Mouse (Mus musculus): ENCODE measurements around the gene Usp48. TPM values are rescaled to one million over a fixed set of nuclear protein-coding genes. Genes with fewer than 3 reads are reported as not detected.

Gene Usp48
- total RNA-seq, 1 experiment from 2014 or later: 171 TPM

DNA sequence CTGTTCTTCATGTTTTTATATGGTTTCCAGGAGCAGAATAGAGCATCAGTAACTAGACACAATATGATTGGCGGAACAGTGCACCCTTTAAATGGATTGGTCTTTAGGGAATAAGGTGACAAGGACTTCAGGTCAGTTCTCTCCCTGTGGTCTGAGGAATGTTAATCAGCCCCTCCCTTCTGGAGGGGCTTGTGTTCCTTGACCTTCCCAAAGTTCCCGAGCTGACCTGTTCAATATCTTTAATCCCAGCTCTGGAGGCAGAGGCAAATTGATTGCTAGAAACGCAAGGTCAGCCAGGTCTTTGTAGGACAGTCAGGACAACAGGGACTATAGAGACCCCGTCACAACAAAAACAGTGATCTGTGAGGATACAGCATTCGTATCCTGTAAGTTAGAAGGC is 5.0 kb downstream of the Usp48 start:
- ATAC-seq (replicated peaks in 1 of 2; ENCODE audit: insufficient read depth in 1 of 2, low FRiP score in 2 of 2, low TSS enrichment in 1 of 2, low read depth in 1 of 2, poor library complexity in 2 of 2, severe bottlenecking in 2 of 2): no peak

DNA sequence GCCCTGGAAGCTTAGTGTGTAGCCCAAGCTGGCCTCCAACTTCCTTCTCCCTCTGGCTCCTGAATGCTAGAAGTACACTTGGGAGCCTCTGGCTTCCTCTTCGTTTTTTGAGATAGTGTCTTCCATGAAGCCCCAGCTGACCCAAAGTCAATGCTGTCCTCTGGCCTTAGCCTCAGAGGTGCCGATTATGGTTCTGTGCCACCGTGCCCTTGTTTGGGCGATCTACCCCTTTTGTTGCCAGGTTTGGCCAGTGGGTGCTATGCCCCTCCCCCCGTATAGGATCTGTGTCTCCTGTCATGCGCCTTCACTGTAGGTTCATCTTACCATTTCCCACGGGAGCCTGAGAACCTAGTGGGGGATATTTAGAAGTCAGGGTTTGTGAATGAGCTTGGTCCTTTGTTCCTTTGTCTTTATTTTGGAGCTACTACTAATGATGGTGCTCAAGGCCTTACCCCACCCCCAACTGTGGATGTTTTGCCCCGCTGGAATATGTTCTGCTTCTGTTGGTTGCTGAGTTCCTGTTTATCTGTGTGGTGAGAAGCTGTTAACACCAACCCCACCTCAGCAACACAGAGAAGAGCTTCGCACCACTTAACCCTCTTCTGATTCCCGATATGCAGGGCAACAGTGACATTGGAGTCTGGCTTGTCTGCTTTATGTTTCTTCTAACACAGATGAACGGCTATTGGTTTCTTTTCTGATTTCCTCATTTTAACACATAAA is 10.1 kb downstream of the Usp48 start:
- ATAC-seq (replicated peaks in 1 of 2; ENCODE audit: insufficient read depth in 1 of 2, low FRiP score in 2 of 2, low TSS enrichment in 1 of 2, low read depth in 1 of 2, poor library complexity in 2 of 2, severe bottlenecking in 2 of 2): 0 out of 4 replicates have a peak, but pooled peaks of 1 of the 2 experiments have one; percentile 14

DNA sequence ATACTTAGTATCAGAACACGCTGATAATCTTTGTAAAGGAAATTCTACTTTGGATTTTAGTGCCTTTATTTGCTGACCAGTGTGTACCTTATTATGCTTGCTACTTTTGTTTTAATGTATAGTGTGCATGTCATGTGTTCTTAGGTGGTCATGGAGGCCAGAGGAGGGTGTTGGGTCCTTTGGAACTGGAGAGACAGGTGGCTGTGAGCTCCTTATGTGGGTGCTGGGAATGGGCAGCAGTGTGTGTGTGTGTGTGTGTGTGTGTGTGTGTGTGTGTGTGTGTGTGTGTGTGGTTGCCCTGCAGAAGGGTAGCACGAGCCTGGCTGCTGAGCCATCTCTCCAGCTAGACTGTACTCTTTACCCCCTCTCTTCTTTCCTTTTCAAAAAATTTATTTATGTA is 13.5 kb downstream of the Usp48 start:
- ATAC-seq (replicated peaks in 1 of 2; ENCODE audit: insufficient read depth in 1 of 2, low FRiP score in 2 of 2, low TSS enrichment in 1 of 2, low read depth in 1 of 2, poor library complexity in 2 of 2, severe bottlenecking in 2 of 2): no peak

DNA sequence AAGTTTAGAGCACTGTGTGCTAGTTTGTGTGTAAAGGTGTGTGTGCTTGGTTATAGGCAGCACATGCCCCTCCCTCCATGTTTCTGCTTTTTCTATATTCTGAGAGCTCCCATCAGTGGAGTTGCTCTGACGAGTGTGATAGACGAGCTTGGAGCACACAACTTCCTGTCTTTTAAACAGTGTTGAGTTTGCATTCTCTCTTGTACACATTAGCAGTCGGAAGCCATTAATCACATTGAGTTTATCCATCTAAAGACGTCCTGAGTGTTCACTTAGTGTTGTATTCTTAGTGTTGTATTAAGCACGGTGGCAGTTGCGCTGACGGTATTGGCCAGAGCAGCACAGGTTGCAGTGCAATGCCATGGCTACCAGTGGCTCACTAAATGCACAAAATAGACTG is 15.7 kb downstream of the Usp48 start:
- ATAC-seq (replicated peaks in 1 of 2; ENCODE audit: insufficient read depth in 1 of 2, low FRiP score in 2 of 2, low TSS enrichment in 1 of 2, low read depth in 1 of 2, poor library complexity in 2 of 2, severe bottlenecking in 2 of 2): peak; percentile 10 to 16; a peak in 2 of 4 replicates

DNA sequence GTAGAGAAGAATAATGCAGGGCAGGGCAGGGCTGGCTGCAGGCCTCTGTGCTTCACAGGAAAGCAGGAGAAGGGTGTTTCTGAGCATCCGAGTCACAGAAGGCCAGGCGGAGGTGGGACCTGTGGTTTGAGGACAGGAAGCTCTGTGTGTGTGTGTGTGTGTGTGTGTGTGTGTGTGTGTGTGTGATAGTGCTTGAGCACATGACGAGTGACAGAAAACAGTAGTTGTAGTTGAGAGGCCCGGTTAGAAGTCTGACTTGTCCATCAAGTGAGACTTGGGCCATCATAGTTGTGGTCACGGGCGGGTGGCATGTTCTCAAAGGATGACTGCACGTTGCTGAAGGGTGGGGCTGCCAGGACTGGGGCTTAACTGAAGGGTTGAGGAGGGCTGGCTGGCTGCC is 16.1 kb downstream of the Usp48 start:
- ATAC-seq (replicated peaks in 1 of 2; ENCODE audit: insufficient read depth in 1 of 2, low FRiP score in 2 of 2, low TSS enrichment in 1 of 2, low read depth in 1 of 2, poor library complexity in 2 of 2, severe bottlenecking in 2 of 2): peak; percentile 82 to 87

DNA sequence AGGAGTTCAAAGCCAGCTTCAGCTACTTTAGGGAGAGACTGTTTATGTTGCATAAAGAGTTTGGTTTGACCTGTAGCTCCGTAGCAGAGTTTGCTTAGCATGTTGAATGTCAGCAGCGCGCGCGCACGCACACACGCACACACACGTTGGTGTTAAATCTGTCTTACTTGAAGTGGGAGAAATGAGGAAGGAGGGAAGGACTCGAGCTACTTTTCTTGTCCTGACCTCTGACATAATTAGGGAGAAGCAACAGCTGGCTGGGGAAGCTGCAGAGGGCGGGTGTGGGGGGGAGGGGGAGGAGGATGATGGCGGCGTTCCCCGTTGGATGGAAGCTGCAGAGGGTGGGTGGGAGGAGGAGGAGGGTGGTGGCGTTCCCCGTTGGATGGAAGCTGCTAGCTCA is 16.7 kb downstream of the Usp48 start:
- peak; percentile 10 to 33; a peak in 3 of 4 replicates for ATAC-seq (replicated peaks in 1 of 2; ENCODE audit: insufficient read depth in 1 of 2, low FRiP score in 2 of 2, low TSS enrichment in 1 of 2, low read depth in 1 of 2, poor library complexity in 2 of 2, severe bottlenecking in 2 of 2)

DNA sequence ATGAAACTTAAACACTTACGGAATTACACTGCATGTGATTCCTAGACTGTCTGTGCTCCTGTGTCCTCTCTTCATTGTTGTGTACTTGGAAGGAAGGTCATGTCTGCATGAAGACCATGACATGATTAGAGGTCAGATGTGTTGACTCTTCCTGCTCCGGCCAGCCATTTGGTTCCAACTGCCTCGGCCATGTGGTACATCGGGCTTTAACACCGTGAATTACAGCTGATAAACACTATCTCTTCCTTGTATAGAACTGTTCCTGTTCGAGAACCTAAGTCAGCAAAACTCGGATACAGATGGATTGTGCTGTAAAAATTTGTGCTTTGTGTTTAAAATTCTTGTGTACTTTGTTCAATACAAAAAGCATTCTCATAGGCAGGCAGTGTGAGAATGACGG is 29.3 kb downstream of the Usp48 start:
- no peak for ATAC-seq (replicated peaks in 1 of 2; ENCODE audit: insufficient read depth in 1 of 2, low FRiP score in 2 of 2, low TSS enrichment in 1 of 2, low read depth in 1 of 2, poor library complexity in 2 of 2, severe bottlenecking in 2 of 2)

DNA sequence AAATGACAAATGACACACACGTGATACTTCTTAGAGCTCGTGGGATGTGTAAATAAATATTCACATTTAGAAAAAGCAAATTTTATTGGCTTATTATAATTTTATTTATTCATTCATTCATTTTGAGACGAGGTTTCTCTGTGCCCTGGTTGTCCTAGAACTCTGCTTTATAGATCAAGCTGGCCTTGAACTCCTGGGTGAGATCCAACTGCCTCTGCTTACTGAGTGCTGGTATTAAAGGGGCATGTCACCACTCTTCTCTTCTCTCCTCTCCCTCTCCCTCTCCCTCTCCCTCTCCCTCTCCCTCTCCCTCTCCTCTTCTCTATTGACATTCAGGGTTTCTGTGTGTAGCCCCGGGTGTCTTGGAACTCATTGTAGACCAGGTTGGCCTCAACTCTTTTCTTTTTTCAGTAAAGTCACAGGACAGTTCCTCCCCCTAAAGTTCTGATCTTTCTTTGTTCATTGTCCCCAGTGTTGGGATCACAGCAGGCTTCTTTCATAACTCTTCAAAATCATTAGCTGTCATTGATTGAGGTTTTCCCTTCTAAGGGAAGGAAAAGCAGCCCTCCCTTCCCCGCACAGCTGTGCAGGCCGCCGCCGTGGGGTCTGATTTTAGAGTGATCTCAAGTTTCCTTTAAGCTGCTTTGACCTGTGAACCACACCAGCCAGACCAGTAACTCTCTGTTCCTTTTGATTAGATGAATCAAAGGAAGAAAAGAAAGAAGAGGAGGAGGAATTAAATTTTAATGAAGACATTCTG is 34.1 kb downstream of the Usp48 start:
- ATAC-seq (replicated peaks in 1 of 2; ENCODE audit: insufficient read depth in 1 of 2, low FRiP score in 2 of 2, low TSS enrichment in 1 of 2, low read depth in 1 of 2, poor library complexity in 2 of 2, severe bottlenecking in 2 of 2): no peak

DNA sequence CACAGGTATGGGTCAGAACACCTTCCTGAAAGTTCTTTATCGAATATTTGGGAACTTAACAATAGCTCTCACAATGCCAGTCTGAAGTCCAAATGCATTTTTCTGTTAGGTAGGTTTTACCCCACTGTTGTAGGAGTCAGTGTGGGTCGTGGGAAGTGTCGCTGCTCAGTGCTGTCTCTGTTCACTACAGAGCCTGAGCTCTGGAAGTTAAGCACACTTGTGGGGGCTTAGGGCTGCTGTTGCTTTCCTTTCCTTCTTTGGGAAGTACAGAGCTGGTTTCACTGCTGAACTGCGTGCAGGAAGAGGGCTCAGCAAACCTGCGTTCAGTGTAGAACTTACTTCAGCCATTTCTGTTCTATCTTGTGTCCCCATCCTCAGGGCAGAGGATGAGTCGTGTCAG is 34.8 kb downstream of the Usp48 start:
- no peak for ATAC-seq (replicated peaks in 1 of 2; ENCODE audit: insufficient read depth in 1 of 2, low FRiP score in 2 of 2, low TSS enrichment in 1 of 2, low read depth in 1 of 2, poor library complexity in 2 of 2, severe bottlenecking in 2 of 2)

DNA sequence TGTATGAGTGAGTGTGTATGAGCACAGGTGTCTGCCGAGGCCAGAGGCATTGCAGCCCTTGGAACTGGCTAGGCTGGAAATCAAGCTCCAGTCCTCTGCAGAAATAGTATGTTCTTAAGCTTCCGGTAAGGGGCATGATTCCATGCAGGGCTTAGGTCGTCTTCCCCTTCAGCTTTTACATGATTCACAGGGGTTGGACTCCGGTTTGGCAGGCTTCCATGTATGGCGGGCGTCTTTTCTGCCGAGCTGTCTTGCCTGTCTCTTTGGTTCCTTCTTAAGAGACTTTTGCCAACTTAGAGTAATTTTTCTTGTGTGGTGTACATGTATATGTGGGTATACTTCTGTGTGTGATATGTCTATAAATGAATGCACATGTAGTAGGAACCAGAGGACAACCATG is 35.8 kb downstream of the Usp48 start:
- no peak for ATAC-seq (replicated peaks in 1 of 2; ENCODE audit: insufficient read depth in 1 of 2, low FRiP score in 2 of 2, low TSS enrichment in 1 of 2, low read depth in 1 of 2, poor library complexity in 2 of 2, severe bottlenecking in 2 of 2)

DNA sequence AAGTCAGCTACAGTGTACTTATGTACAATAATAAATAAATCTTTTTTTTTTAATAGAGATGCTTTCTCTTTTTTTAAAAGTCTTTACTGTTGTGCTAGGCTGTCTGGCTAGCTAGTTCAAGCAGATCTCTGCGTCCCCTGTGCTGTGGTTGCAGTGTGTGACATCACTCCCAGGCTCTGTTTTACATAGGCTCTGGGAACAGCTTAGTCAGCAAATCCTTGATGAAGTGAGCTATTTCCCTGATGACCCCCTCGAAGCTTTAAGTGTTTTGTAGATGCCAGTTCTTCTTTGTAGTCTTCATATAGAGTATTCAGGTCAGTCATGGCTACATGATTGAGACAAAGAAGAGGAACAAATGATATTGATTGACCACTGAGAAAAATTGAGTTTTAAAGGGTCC is 36.6 kb downstream of the Usp48 start:
- ATAC-seq (replicated peaks in 1 of 2; ENCODE audit: insufficient read depth in 1 of 2, low FRiP score in 2 of 2, low TSS enrichment in 1 of 2, low read depth in 1 of 2, poor library complexity in 2 of 2, severe bottlenecking in 2 of 2): no peak

DNA sequence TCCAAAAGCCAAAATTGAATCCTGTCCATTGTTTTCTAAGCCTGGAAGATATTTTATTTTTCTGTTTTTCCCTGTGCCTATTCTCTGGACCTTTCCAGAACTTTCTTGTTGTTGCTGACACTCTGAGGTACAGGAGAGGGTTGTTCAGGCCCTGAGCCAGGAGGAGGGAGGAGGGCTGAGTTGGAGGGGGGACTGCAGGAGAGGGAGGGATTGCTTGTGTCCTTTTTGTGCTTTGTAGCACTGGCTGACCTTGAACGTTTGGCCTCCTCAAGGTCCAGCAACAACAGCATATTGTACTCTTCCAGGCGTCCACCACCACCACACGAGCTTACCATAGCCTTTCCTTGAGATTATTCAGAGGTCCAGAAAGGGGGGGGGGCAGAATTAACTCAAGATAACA is 38.0 kb downstream of the Usp48 start:
- ATAC-seq (replicated peaks in 1 of 2; ENCODE audit: insufficient read depth in 1 of 2, low FRiP score in 2 of 2, low TSS enrichment in 1 of 2, low read depth in 1 of 2, poor library complexity in 2 of 2, severe bottlenecking in 2 of 2): no peak

DNA sequence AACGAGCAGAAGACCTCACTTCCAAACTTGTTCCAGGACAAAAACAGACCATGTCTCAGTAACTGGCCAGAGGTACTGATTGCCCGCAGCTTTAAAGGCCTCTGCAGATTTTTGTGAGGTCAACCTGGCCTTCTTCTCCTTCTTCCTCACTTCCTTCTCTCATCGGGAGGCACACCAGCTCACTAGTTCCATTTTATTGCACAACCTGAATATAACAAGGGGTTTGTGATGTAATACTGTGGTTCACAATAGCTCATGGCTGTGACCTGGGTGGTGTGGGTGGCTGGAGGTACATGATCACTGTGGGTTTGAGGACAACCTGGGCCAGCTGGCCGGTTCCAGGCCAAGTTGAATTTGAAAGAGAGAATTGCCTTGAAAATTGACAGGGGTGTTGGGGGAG is 39.8 kb downstream of the Usp48 start:
- ATAC-seq (replicated peaks in 1 of 2; ENCODE audit: insufficient read depth in 1 of 2, low FRiP score in 2 of 2, low TSS enrichment in 1 of 2, low read depth in 1 of 2, poor library complexity in 2 of 2, severe bottlenecking in 2 of 2): no peak

DNA sequence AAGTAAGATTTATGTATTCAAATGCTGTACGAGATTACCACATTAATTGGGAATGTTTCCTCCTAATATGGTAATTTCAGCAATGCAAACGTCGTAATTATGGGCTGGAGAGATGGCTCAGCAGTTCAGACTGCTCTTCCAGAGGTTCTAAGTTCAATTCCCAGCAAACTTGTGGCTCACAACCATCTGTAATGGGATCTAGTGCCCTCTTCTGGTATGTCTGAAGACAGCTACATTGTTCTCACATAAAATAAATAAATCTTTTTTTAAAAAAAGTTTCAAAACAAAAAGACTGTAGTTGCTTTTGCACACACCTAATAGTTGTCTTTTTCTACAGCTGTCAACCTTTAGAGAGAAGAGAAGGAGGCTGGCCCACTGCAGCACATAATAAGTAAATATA is 43.0 kb downstream of the Usp48 start:
- ATAC-seq (replicated peaks in 1 of 2; ENCODE audit: insufficient read depth in 1 of 2, low FRiP score in 2 of 2, low TSS enrichment in 1 of 2, low read depth in 1 of 2, poor library complexity in 2 of 2, severe bottlenecking in 2 of 2): no peak

DNA sequence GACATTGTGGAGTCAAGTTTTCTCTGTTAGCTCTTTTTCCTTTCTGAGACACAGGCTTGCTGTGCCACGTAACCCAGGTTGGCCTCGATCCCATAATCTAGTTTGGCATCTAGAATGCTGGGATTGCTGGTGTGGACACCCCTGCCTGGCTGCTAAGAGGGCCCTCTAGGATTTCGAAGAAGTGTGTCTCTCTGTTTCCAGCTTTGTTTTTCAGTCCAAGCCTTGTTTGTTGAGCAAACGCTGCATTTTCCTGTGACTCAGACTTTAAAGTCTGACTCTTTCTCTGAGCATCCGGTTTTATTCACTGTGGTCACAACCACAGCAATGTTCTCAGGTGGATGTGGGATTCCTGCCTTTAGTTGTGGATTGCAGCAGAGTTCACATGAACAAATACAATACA is 48.0 kb downstream of the Usp48 start:
- ATAC-seq (replicated peaks in 1 of 2; ENCODE audit: insufficient read depth in 1 of 2, low FRiP score in 2 of 2, low TSS enrichment in 1 of 2, low read depth in 1 of 2, poor library complexity in 2 of 2, severe bottlenecking in 2 of 2): peak; percentile 17 to 56; a peak in 1 of 4 replicates

DNA sequence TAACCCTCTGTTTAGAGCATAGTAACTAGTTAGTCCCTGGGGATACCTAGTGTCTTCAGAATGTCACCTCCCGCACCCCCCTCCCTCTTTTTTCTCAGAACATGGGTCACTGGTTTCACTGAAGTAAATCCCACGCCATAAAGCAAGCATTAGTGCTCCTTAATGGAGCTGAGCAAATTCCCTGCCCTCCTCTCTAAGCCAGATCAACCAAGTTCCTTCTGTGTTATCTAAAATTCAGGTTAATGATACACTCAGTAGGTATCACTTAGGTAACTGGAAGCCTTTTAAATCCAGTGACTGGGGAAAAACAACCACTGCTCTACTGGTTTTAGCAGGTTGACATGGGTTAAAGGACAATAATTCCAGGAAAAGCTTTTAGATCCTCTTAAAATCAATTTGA is 48.5 kb downstream of the Usp48 start:
- ATAC-seq (replicated peaks in 1 of 2; ENCODE audit: insufficient read depth in 1 of 2, low FRiP score in 2 of 2, low TSS enrichment in 1 of 2, low read depth in 1 of 2, poor library complexity in 2 of 2, severe bottlenecking in 2 of 2): no peak

DNA sequence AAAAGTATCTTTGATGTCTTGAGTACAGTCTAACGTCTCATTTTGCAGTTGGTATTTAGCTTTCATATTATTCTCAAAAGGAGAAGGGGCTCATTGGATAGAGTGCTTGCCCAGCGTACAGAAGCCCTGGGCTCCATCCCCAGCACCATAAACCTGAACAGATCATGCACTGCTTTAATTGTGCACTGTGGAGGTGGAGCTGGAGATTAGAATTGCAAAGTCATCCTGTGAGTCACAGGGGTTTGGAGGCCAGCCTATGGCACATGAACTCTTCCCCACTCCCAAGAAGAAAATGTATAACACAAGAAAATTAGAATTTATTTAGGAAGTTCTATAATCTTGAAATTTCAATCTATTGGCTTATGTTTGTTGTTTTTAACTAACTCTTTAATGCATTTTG is 49.9 kb downstream of the Usp48 start:
- ATAC-seq (replicated peaks in 1 of 2; ENCODE audit: insufficient read depth in 1 of 2, low FRiP score in 2 of 2, low TSS enrichment in 1 of 2, low read depth in 1 of 2, poor library complexity in 2 of 2, severe bottlenecking in 2 of 2): 0 out of 4 replicates have a peak, but pooled peaks of 1 of the 2 experiments have one; percentile 42

DNA sequence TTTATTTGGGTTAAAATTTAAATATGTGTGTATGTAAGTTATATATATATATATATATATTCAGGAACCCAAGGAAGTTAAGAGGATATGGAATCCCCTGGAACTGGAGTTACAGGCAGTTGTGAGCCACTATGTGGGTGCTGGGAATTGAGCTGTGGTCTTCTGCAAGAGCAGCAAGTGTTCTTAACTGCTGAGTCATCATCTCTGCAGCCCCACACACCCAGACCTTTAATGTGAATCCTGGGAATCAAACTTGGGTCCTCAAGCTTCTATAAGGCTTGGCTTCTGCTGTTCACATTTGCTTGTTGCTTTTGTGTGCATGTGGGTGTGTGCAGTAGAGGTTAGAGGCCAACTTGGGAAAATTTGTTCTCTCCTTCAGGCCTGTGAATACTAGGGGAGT is 52.7 kb downstream of the Usp48 start:
- ATAC-seq (replicated peaks in 1 of 2; ENCODE audit: insufficient read depth in 1 of 2, low FRiP score in 2 of 2, low TSS enrichment in 1 of 2, low read depth in 1 of 2, poor library complexity in 2 of 2, severe bottlenecking in 2 of 2): no peak

DNA sequence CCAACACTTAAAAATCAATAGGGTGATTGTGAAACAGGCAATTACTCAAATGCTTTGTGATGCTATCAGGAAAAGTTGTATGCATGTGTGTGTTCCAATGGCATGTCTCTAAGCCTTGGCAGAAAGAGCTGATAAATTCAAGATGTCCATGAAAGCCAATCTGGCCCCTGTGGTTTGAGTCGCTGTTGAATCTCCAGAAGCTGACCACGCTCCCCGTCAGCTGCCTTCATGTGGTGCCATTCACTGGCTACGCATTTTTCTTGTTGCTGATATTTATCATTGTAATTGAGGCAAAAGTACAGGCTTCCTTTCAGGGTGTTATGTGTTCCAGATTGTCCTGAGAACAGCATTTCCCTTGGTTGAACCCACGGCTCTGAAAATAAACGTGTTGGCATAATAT is 54.1 kb downstream of the Usp48 start:
- no peak for ATAC-seq (replicated peaks in 1 of 2; ENCODE audit: insufficient read depth in 1 of 2, low FRiP score in 2 of 2, low TSS enrichment in 1 of 2, low read depth in 1 of 2, poor library complexity in 2 of 2, severe bottlenecking in 2 of 2)
